Mouse (Mus musculus) kidney, embryonic 15.5 days (tissue): Measurements from ENCODE around the gene Cox7b. TPM values are rescaled to one million over a fixed set of nuclear protein-coding genes. Genes with fewer than 3 reads are reported as not detected.
A peak's percentile ranks its signal among the peaks of the same experiment; 100 is the strongest.
"Not testable (repeated sequence)": the region's sequence is repeated elsewhere in the genome, so short reads cannot be mapped to it uniquely, and the experiment has no call there.

Source experiments
- ATAC-seq: fragments of 200-750 bp; cut with Nextera tagmentation; replicated peaks from 2 replicates; pipeline ENCODE4 v1.8.0; 2017; ENCODE audit warnings: moderate TSS enrichment; ENCODE audit not compliant: low FRiP score
- H3K27ac ChIP-seq: fragments of 300-500 bp; sonication (generic); 2 replicates; pipeline ENCODE4 v1.5.1; 2015; ENCODE audit warnings: mild to moderate bottlenecking, inconsistent platforms
- H3K27me3 ChIP-seq: fragments of 300-500 bp; sonication (generic); 2 replicates; pipeline ENCODE4 v1.6.1; 2015; ENCODE audit warnings: inconsistent platforms
- H3K36me3 ChIP-seq: fragments of 300-500 bp; sonication (generic); 2 replicates; pipeline ENCODE4 v1.6.1; 2015; ENCODE audit warnings: inconsistent platforms
- H3K4me1 ChIP-seq: fragments of 300-500 bp; sonication (generic); 2 replicates; pipeline ENCODE4 v1.6.1; 2015; ENCODE audit warnings: inconsistent platforms
- H3K4me2 ChIP-seq: fragments of 300-500 bp; sonication (generic); 2 replicates; pipeline ENCODE4 v1.6.1; 2015; ENCODE audit warnings: moderate library complexity, mild to moderate bottlenecking, inconsistent platforms
- H3K4me3 ChIP-seq: fragments of 300-500 bp; sonication (generic); replicated peaks from 2 replicates; pipeline ENCODE4 v1.5.1; 2015; ENCODE audit warnings: mild to moderate bottlenecking, inconsistent platforms
- H3K9ac ChIP-seq: fragments of 300-500 bp; sonication (generic); 2 replicates; pipeline ENCODE4 v1.6.1; 2015; ENCODE audit warnings: mild to moderate bottlenecking, inconsistent platforms
- H3K9me3 ChIP-seq: fragments of 300-500 bp; sonication (generic); replicated peaks from 2 replicates; pipeline ENCODE4 v1.6.1; 2016; ENCODE audit warnings: inconsistent platforms
- WGBS: fragments of 180-500 bp; shearing (Covaris S2); methylation state at CpG from one replicate; pipeline ENCODE4 v1.1.7; 2015; ENCODE audit warnings: mixed read lengths; 5-methylcytosine and 5-hydroxymethylcytosine counted together
- polyA plus RNA-seq: library from polyadenylated mRNA; unstranded; fragments of >200 nt; fragmentation: Nextera tagmentation; extraction: Ambion mirVana; gene quantifications from 2 replicates; pipeline ENCODE4 v1.2.1, GENCODE M21; 2015

Gene Cox7b
- polyA plus RNA-seq, result 459 and 491 TPM in 2 replicates

- Histone ChIP-seq H3K4me3 (peak within 1 kb of the TSS; percentile 61), H3K9me3 (no peaks in the 10 kb centered on the region), H3K9ac (peak within 1 kb of the TSS; percentile 64), H3K27ac (peak within 1 kb of the TSS; percentile 93), H3K27me3 (no peaks in the 10 kb centered on the region), H3K4me1 (no peaks in the 10 kb centered on the region), H3K36me3 (peaks cover 16% of the 10 kb centered on the region), H3K4me2 (peak within 1 kb of the TSS; percentile 42)
- ATAC-seq, result peak; percentile 57
- WGBS, result 17% methylated on average over 26 of the region's 26 CpGs
Measured at GRCm38 (mm10) chrX:106015571-106016322, at the start of gene Cox7b. Gene Cox7b (plus strand): TSS chrX:106015700.

DNA sequence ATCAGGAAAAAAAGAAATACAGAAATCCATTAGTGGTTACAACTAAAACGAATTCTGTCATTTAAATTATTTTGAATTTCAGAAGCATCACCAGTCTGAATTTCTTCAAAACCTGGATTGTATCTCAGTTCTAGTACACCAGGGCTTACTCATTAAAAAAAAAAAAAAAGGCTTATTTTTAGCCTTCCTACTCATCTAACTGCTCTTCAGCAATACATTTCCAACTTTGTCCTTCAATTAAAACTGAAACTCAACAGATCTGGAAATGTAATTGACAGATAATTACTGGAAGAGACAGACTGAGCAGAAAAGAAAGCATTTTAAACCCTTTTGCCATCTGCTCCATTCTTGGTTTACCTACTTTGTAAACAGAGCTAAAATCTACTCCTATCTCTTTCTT lies 13.9 kb upstream of the Cox7b start:
- Histone ChIP-seq H3K27ac (no peak overlapping the region), H3K9me3 (no peaks in the 10 kb centered on the region), H3K9ac (no peak overlapping the region), H3K4me2 (no peak overlapping the region), H3K4me1 (no peaks in the 10 kb centered on the region), H3K27me3 (no peaks in the 10 kb centered on the region; the same call in 1 of the 2 replicates), H3K36me3 (peaks cover 9% of the 10 kb centered on the region; the same call in 1 of the 2 replicates), H3K4me3 (no peak overlapping the region)
- 76% methylated on average over 1 of the region's 1 CpGs for WGBS
- no peak for ATAC-seq

- H3K4me1 ChIP-seq, result 0 out of 2 replicates have a peak, but pooled peaks cover 5% of the 10 kb centered on the region
- peak overlapping the region; percentile 56 for H3K4me2 ChIP-seq
- peak overlapping the region; percentile 67 for H3K4me3 ChIP-seq
- H3K9ac ChIP-seq, result peak overlapping the region; percentile 59
- WGBS, result 8% methylated on average over 3 of the region's 3 CpGs
- no peaks in the 10 kb centered on the region for H3K27me3 ChIP-seq
- ATAC-seq, result no peak
- peak overlapping the region; percentile 95; the same call in 1 of the 2 replicates for H3K27ac ChIP-seq
- no peaks in the 10 kb centered on the region for H3K36me3 ChIP-seq
- H3K9me3 ChIP-seq, result no peaks in the 10 kb centered on the region
Measured at GRCm38 (mm10) chrX:106010762-106011161, 4.7 kb upstream of the Cox7b start.

- H3K27ac ChIP-seq, result peak within 1 kb of the TSS; percentile 95
- H3K36me3 ChIP-seq, result no peaks in the 10 kb centered on the region
- WGBS, result 26% methylated on average over 45 of the region's 45 CpGs
- H3K9ac ChIP-seq, result peak within 1 kb of the TSS; percentile 59
- H3K27me3 ChIP-seq, result no peaks in the 10 kb centered on the region
- no peaks in the 10 kb centered on the region for H3K9me3 ChIP-seq
- H3K4me1 ChIP-seq, result 0 out of 2 replicates have a peak, but pooled peaks cover 5% of the 10 kb centered on the region
- H3K4me3 ChIP-seq, result peak within 1 kb of the TSS; percentile 67
- peak within 1 kb of the TSS; percentile 56 for H3K4me2 ChIP-seq
- ATAC-seq, result peak; percentile 97
Measured at GRCm38 (mm10) chrX:106011465-106012159, 3.9 kb upstream of the Cox7b start, which contains the start of gene Magt1. Gene Magt1 (minus strand): TSS chrX:106011906.

- no peak for ATAC-seq
- Histone ChIP-seq H3K4me1 (0 out of 2 replicates have a peak, but pooled peaks cover 5% of the 10 kb centered on the region), H3K4me3 (peak overlapping the region; percentile 67), H3K9me3 (no peaks in the 10 kb centered on the region), H3K27ac (peak overlapping the region; percentile 84), H3K4me2 (peak overlapping the region; percentile 55), H3K36me3 (no peaks in the 10 kb centered on the region), H3K9ac (no peak overlapping the region), H3K27me3 (no peaks in the 10 kb centered on the region)
- 58% methylated on average over 3 of the region's 3 CpGs for WGBS
Measured at GRCm38 (mm10) chrX:106012559-106012958, 2.9 kb upstream of the Cox7b start.

GRCm38 (mm10) chrX:106013217-106013616 lies 2.3 kb upstream of the Cox7b start:
- 21% methylated on average over 2 of the region's 2 CpGs for WGBS
- no peaks in the 10 kb centered on the region for H3K9me3 ChIP-seq
- ATAC-seq, result no peak

GRCm38 (mm10) chrX:106014741-106015377 lies 641 bp upstream of the Cox7b start:
- not testable (repeated sequence) for ATAC-seq, H3K27me3 ChIP-seq, H3K4me1 ChIP-seq, H3K9me3 ChIP-seq, H3K9ac ChIP-seq, H3K27ac ChIP-seq
- 65% methylated on average over 2 of the region's 2 CpGs for WGBS
- Histone ChIP-seq H3K4me3 (peak overlapping the region; percentile 61; the same call in 1 of the 2 replicates), H3K36me3 (peaks cover 12% of the 10 kb centered on the region; the same call in 1 of the 2 replicates), H3K4me2 (peak overlapping the region; percentile 29)

More at GRCm38 (mm10) chrX:106013217-106013616, 2.3 kb upstream of the Cox7b start:
- H3K27me3 ChIP-seq, result no peaks in the 10 kb centered on the region
- no peaks in the 10 kb centered on the region for H3K36me3 ChIP-seq
- H3K27ac ChIP-seq, result no peak overlapping the region
- no peak overlapping the region for H3K9ac ChIP-seq
- no peak overlapping the region for H3K4me2 ChIP-seq
- 0 out of 2 replicates have a peak, but pooled peaks cover 5% of the 10 kb centered on the region for H3K4me1 ChIP-seq
- H3K4me3 ChIP-seq, result no peak overlapping the region

DNA sequence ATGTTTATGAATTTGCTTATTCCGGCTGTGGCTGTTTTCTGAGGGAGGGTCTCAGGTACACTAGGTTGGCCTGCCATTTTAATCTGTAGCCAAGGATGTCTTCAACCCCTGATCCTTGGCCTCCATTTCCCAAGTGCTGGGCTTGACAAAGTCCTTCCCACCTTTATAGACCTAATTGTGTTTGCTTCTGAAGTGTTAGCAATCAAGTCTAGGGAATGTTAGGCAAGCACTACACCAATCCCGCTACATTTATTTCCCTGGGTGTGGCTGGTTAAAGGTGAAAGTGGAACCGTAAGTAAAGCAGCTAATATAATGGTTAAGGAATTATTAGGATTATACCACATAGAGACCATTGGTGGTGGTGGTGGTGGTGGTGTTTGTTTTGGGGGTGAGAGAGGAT lies 1.6 kb downstream of the Cox7b start:
- Histone ChIP-seq H3K27ac (no peak overlapping the region), H3K9ac (no peak overlapping the region), H3K27me3 (no peaks in the 10 kb centered on the region), H3K4me3 (peak overlapping the region; percentile 11), H3K4me2 (peak overlapping the region; percentile 42), H3K36me3 (peaks cover 25% of the 10 kb centered on the region), H3K4me1 (no peaks in the 10 kb centered on the region), H3K9me3 (no peaks in the 10 kb centered on the region)
- ATAC-seq, result no peak
- WGBS, result 79% methylated on average over 3 of the region's 3 CpGs

- WGBS, result 81% methylated on average over 4 of the region's 4 CpGs
- ATAC-seq, result no peak
- Histone ChIP-seq H3K9ac (no peak overlapping the region), H3K4me1 (no peaks in the 10 kb centered on the region), H3K9me3 (no peaks in the 10 kb centered on the region), H3K4me3 (0 out of 2 replicates have a peak overlapping the region, but pooled peaks have one; percentile 11), H3K27ac (no peak overlapping the region), H3K27me3 (no peaks in the 10 kb centered on the region), H3K4me2 (no peak overlapping the region), H3K36me3 (peaks cover 26% of the 10 kb centered on the region)
Measured at GRCm38 (mm10) chrX:106017516-106017915, 2.0 kb downstream of the Cox7b start.

DNA sequence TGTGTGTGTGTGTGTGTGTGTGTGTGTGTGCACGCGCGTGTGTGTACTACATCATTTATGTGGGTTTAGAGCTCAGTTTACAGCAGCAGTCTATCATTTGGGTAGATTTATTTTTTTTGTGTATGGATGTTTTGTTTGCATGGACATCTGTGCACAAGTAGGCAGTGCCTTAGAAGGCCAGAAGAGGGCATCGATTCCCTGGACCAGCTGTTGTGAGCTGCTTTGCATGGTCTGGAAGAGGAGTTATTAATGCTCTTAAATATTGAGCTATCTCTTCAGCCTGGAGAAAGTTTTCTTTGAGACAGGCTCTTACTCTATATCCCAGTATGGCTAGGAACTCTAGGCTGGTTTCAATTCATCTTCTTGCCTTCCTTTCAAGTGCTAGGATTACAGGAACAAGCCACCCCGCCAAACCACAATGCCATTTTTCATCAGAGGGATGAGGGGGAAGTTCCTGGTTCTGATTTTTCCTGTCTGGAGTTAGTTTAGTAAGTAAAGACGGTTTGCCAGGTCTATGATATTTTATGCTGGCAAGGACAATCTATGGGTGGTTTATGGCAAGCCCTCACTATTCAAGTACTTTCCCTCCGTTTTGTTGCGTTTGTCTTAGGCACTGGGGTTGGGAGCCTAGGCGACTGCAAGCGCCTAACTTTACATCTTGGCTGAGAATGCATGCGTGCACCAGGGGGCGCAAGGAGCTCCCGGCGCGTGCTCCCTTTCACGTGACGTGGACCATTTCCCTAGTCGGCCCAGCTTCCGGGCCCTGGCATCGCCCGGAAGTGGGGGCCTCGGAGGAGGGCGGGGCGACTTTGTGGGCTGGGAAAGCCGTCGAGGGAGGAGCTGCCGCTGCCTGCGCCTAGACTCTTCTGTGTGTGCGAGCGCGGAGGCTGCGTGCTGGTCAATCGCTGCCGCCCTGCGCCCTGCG lies 11.2 kb downstream of the Cox7b start, which contains the start of gene Atp7a:
TSS of gene Atp7a (plus strand) at position 859 of the 925 bp plus-strand sequence.
- Histone ChIP-seq H3K4me1 (no peaks in the 10 kb centered on the region), H3K36me3 (peaks cover 4% of the 10 kb centered on the region; the same call in 1 of the 2 replicates), H3K4me3 (peak within 1 kb of the TSS; percentile 53), H3K9ac (peak within 1 kb of the TSS; percentile 53), H3K27ac (peak within 1 kb of the TSS; percentile 80), H3K9me3 (no peaks in the 10 kb centered on the region), H3K4me2 (peak within 1 kb of the TSS; percentile 58), H3K27me3 (no peaks in the 10 kb centered on the region)
- peak; percentile 98 for ATAC-seq
- 23% methylated on average over 36 of the region's 36 CpGs for WGBS

- 20% methylated on average over 8 of the region's 8 CpGs for WGBS
- H3K4me3 ChIP-seq, result peak overlapping the region; percentile 53
- H3K4me1 ChIP-seq, result no peaks in the 10 kb centered on the region
- no peaks in the 10 kb centered on the region for H3K36me3 ChIP-seq
- peak overlapping the region; percentile 53 for H3K9ac ChIP-seq
- H3K27me3 ChIP-seq, result no peaks in the 10 kb centered on the region
- ATAC-seq, result peak; percentile 37
- H3K27ac ChIP-seq, result peak overlapping the region; percentile 80
- peak overlapping the region; percentile 58 for H3K4me2 ChIP-seq
- H3K9me3 ChIP-seq, result no peaks in the 10 kb centered on the region
Measured at GRCm38 (mm10) chrX:106027343-106027674, 11.8 kb downstream of the Cox7b start.
